Comparison of ENCODE assay signal across 10 mouse cellular contexts in genomic region chr16:97017171-97017738, GRCm38 (mm10).
DNase-seq lines count a peak whose midpoint lies in the region; ATAC-seq and TF ChIP-seq lines count a peak whose summit lies in the region.
"Had no signal": no experiment of that assay in that cellular context is flagged by ENCODE, and none has a peak within 500 bp of the region (broad histone marks: within the 10 kb centered on the region; RNA-seq: fewer than 3 reads in every experiment).

No protein-coding gene starts in this region.

- ATAC-seq in frontal cortex, adult (ENCODE audit: low TSS enrichment): peak; percentile 59
- peak; percentile 27; the same call in 1 of the 2 replicates for ATAC-seq in neural tube, embryonic 13.5 days (ENCODE audit: low read depth)
- peak; percentile 59 for ATAC-seq in liver, embryonic 13.5 days (ENCODE audit: low read depth)
- ATAC-seq in stomach, postnatal 0 days (ENCODE audit: low FRiP score, low TSS enrichment): no peak

- no peak overlapping the region for H3K4me3 ChIP-seq in neural tube, embryonic 13.5 days
- no peak overlapping the region for H3K4me3 ChIP-seq in liver, embryonic 13.5 days (replicated peaks)
- no peak overlapping the region for H3K4me3 ChIP-seq in stomach, postnatal 0 days (ENCODE audit: low read depth, low read length)

- H3K36me3 ChIP-seq in neural tube, embryonic 13.5 days: no peaks in the 10 kb centered on the region
- H3K36me3 ChIP-seq in liver, embryonic 13.5 days: no peaks in the 10 kb centered on the region
- H3K36me3 ChIP-seq in stomach, postnatal 0 days (ENCODE audit: control insufficient read depth, insufficient read depth, low read length): no peaks in the 10 kb centered on the region

- H3K27me3 ChIP-seq in neural tube, embryonic 13.5 days: no peaks in the 10 kb centered on the region
- H3K27me3 ChIP-seq in liver, embryonic 13.5 days: no peaks in the 10 kb centered on the region
- H3K27me3 ChIP-seq in stomach, postnatal 0 days (ENCODE audit: control insufficient read depth, insufficient read depth, low read length): no peaks in the 10 kb centered on the region

- no peak overlapping the region for H3K4me2 ChIP-seq in neural tube, embryonic 13.5 days
- H3K4me2 ChIP-seq in liver, embryonic 13.5 days: no peak overlapping the region
- H3K4me2 ChIP-seq in stomach, postnatal 0 days (replicated peaks; ENCODE audit: low read depth): no peak overlapping the region

- intact Hi-C loops in left cerebral cortex, postnatal 36 days (cut with DNase I): loop anchor here (10.0 kb wide), 1 partner anchor 332 kb away; no protein-coding TSS in a partner anchor
- intact Hi-C loops in heart, postnatal 36 days (cut with DNase I): loop anchor here (5.0 kb wide), 1 partner anchor 165 kb away; no protein-coding TSS in a partner anchor

- peak overlapping the region; percentile 52 for H3K27ac ChIP-seq in neural tube, embryonic 13.5 days (replicated peaks)
- H3K27ac ChIP-seq in liver, embryonic 13.5 days: no peak overlapping the region
- H3K27ac ChIP-seq in stomach, postnatal 0 days (replicated peaks): no peak overlapping the region

- 0 out of 2 replicates have a peak, but pooled peaks cover 12% of the 10 kb centered on the region for H3K4me1 ChIP-seq in neural tube, embryonic 13.5 days (replicated peaks)
- peaks cover 26% of the 10 kb centered on the region for H3K4me1 ChIP-seq in liver, embryonic 13.5 days (replicated peaks)
- H3K4me1 ChIP-seq in stomach, postnatal 0 days (replicated peaks; ENCODE audit: control insufficient read depth, insufficient read depth): no peaks in the 10 kb centered on the region

- 80% methylated on average over 3 of the region's 3 CpGs for WGBS in neural tube, embryonic 13.5 days
- 44% methylated on average over 3 of the region's 3 CpGs for WGBS in liver, embryonic 13.5 days (ENCODE audit: insufficient replicate concordance)
- 76% methylated on average over 3 of the region's 3 CpGs for WGBS in stomach, postnatal 0 days

- TF ChIP-seq CTCF in stomach, postnatal 0 days (IDR thresholded peaks at IDR 0.05; ENCODE audit: low read depth): peak; percentile 50

- no peaks in the 10 kb centered on the region for H3K9me3 ChIP-seq in neural tube, embryonic 13.5 days
- H3K9me3 ChIP-seq in liver, embryonic 13.5 days (replicated peaks): no peaks in the 10 kb centered on the region
- no peaks in the 10 kb centered on the region for H3K9me3 ChIP-seq in stomach, postnatal 0 days (ENCODE audit: control insufficient read depth, low read length)

- no peak overlapping the region for H3K9ac ChIP-seq in neural tube, embryonic 13.5 days
- no peak overlapping the region for H3K9ac ChIP-seq in liver, embryonic 13.5 days
- H3K9ac ChIP-seq in stomach, postnatal 0 days (ENCODE audit: low read length): no peak overlapping the region

- DNase-seq in frontal cortex, postnatal 14 days (ENCODE audit: low spot score in 2 of 2): no peak
- DNase-seq in neural tube, embryonic 10.5 days (ENCODE audit: extremely low spot score, low spot score): no peak
- DNase-seq in liver, embryonic 13.5 days: no peak
- no peak for DNase-seq in stomach, postnatal 0 days (ENCODE audit: low spot score)
- DNase-seq in left cerebral cortex, postnatal 36 days (ENCODE audit: low spot score in 2 of 2): no peak
- no peak for DNase-seq in heart, postnatal 36 days
- DNase-seq: adrenal gland, adult 8-10 months; kidney, postnatal 4 days had no signal

- no peak for TF ChIP-seq EP300 in stomach, postnatal 0 days (optimal IDR thresholded peaks at IDR 0.05)
